Mouse (Mus musculus) mature B cell (primary cell): ENCODE results near the gene Btn2a2.

Experiments used
- in situ Hi-C: fragments of 300-500 bp; cut with MboI; formaldehyde crosslinking; loops from 2 replicates; pipeline ENCODE4 v1.14.3; 2019

Gene Btn2a2

GRCm38 (mm10) chr13:23498653-23499052 is 10.0 kb upstream of the Btn2a2 start:
- in situ Hi-C loops: no loop called here

GRCm38 (mm10) chr13:23497656-23498321 is 9.1 kb upstream of the Btn2a2 start:
- in situ Hi-C loops: no loop called here

GRCm38 (mm10) chr13:23495526-23495925 is 6.9 kb upstream of the Btn2a2 start:
- in situ Hi-C loops: no loop called here

GRCm38 (mm10) chr13:23491990-23492389 is 3.3 kb upstream of the Btn2a2 start:
- in situ Hi-C loops: no loop called here

- in situ Hi-C loops: no loop called here
These were observed 2.6 kb upstream of the Btn2a2 start for GRCm38 (mm10) chr13:23491263-23491662.

- in situ Hi-C loops: no loop called here
These were observed 2.2 kb upstream of the Btn2a2 start for GRCm38 (mm10) chr13:23490863-23491262.

- in situ Hi-C loops: no loop called here
These were observed 3.4 kb downstream of the Btn2a2 start for GRCm38 (mm10) chr13:23485271-23485670.

GRCm38 (mm10) chr13:23483153-23483552 is 5.5 kb downstream of the Btn2a2 start:
- in situ Hi-C loops: no loop called here

- in situ Hi-C loops: no loop called here
These were observed 13.0 kb downstream of the Btn2a2 start for GRCm38 (mm10) chr13:23475658-23476057.

GRCm38 (mm10) chr13:23466911-23467310 is 21.7 kb downstream of the Btn2a2 start:
- in situ Hi-C loops: no loop called here

- in situ Hi-C loops: no loop called here
These were observed 22.4 kb downstream of the Btn2a2 start for GRCm38 (mm10) chr13:23466306-23466705.

- in situ Hi-C loops: no loop called here
These were observed 23.0 kb downstream of the Btn2a2 start, which contains the start of gene Btn1a1 for GRCm38 (mm10) chr13:23465600-23466109. Gene Btn1a1, minus strand, starts transcription at chr13:23465901.

GRCm38 (mm10) chr13:23464841-23465366 is 23.8 kb downstream of the Btn2a2 start:
- in situ Hi-C loops: no loop called here

- in situ Hi-C loops: no loop called here
These were observed 24.4 kb downstream of the Btn2a2 start for GRCm38 (mm10) chr13:23464224-23464637.

GRCm38 (mm10) chr13:23463381-23464223 is 25.1 kb downstream of the Btn2a2 start:
- in situ Hi-C loops: no loop called here

- in situ Hi-C loops: no loop called here
These were observed 26.0 kb downstream of the Btn2a2 start for GRCm38 (mm10) chr13:23462669-23463068.

GRCm38 (mm10) chr13:23462063-23462462 is 26.6 kb downstream of the Btn2a2 start:
- in situ Hi-C loops: no loop called here

GRCm38 (mm10) chr13:23459264-23459846 is 29.3 kb downstream of the Btn2a2 start:
- in situ Hi-C loops: no loop called here

GRCm38 (mm10) chr13:23453926-23454325 is 34.7 kb downstream of the Btn2a2 start:
- in situ Hi-C loops: no loop called here

- in situ Hi-C loops: no loop called here
These were observed 35.2 kb downstream of the Btn2a2 start for GRCm38 (mm10) chr13:23453362-23453862.

- in situ Hi-C loops: no loop called here
These were observed 38.3 kb downstream of the Btn2a2 start for GRCm38 (mm10) chr13:23450398-23450797.
